8 mouse cellular contexts compared by ENCODE assay signal in the genomic region with DNA sequence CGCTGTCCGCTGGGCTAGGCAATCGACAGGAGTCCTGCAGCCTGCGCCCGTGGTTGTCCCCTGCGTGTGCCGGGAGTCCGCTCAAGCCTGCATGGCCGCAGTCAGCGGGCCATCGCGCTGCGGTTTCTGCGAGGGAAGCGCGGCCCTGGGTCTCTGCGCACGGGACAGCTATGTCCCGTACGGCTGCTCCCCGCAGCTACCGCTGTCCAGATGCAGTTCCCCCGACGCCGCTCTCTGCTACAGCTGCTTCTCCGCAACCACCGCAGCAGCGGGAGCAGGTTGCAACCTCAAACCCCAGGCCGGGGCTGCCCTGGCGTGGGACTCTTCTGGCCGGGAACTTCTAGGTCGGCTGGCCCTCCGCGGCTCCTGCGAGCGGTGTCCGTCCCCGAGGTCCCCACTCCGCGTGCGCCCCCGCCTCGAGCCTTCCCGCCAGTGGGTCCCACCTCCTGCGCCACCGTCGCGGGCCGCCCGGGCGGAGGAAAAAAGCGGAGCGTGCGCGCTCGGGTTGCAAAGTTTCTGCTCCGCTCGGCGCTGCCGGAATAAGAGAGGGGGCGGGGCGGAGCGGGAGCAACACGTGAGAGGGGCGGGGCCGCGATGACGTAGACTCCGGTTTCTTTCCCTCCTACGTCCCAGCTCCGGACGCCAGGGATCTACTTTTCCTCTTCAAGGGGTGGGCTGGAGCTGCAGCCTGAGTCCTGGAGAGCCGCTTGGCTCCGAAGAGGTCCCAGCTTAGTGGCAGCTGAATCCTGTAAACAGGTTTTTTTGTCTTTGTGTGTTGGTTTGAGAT. TPM values are rescaled to one million over a fixed set of nuclear protein-coding genes. Genes with fewer than 3 reads are reported as not detected.
DNase-seq lines count a peak whose midpoint lies in the region; ATAC-seq lines count a peak whose summit lies in the region.

Cnksr3 (minus strand) TSS at position 542 of the 787 bp plus-strand sequence.

- peak; percentile 96 for DNase-seq in CD4-positive, CD25-positive, alpha-beta regulatory T cell, adult 2 months (ENCODE audit: low read depth, low spot score)
- peak; percentile 86 for DNase-seq in c-Kit-positive CD71-negative TER-119-negative erythroid progenitor cells, embryonic 14.5 days (ENCODE audit: low read depth)
- peak; percentile 94 for DNase-seq in forebrain, embryonic 10.5 days (ENCODE audit: extremely low spot score, low spot score)
- DNase-seq in kidney, postnatal 14 days: peak; percentile 99
- DNase-seq in naive thymus-derived CD4-positive, alpha-beta T cell, adult 2 months (ENCODE audit: low read depth): peak; percentile 93
- DNase-seq in splenic B cell, adult 2 months (ENCODE audit: low read depth, low spot score): peak; percentile 90

- H3K27ac ChIP-seq in forebrain, embryonic 10.5 days: peak within 1 kb of the TSS; percentile 91
- peak within 1 kb of the TSS; percentile 95 for H3K27ac ChIP-seq in heart, embryonic 15.5 days
- peak within 1 kb of the TSS; percentile 80 for H3K27ac ChIP-seq in liver, embryonic 12.5 days

- H3K27me3 ChIP-seq in forebrain, embryonic 10.5 days (ENCODE audit: poor library complexity, severe bottlenecking): no peaks in the 10 kb centered on the region
- no peaks in the 10 kb centered on the region for H3K27me3 ChIP-seq in heart, embryonic 15.5 days
- H3K27me3 ChIP-seq in liver, embryonic 12.5 days (replicated peaks): no peaks in the 10 kb centered on the region
- H3K27me3 ChIP-seq in splenic B cell, adult 2 months (ENCODE audit: control insufficient read depth, insufficient read depth, low read length, poor library complexity, severe bottlenecking): no peaks in the 10 kb centered on the region

- H3K4me2 ChIP-seq in heart, embryonic 15.5 days: peak within 1 kb of the TSS; percentile 82
- peak within 1 kb of the TSS; percentile 98 for H3K4me2 ChIP-seq in liver, embryonic 12.5 days

- no peaks in the 10 kb centered on the region for H3K9me3 ChIP-seq in forebrain, embryonic 10.5 days
- no peaks in the 10 kb centered on the region for H3K9me3 ChIP-seq in heart, embryonic 15.5 days (replicated peaks)
- H3K9me3 ChIP-seq in liver, embryonic 12.5 days (replicated peaks): no peaks in the 10 kb centered on the region

- H3K4me3 ChIP-seq in forebrain, embryonic 10.5 days: peak within 1 kb of the TSS; percentile 77
- peak within 1 kb of the TSS; percentile 87 for H3K4me3 ChIP-seq in heart, embryonic 15.5 days
- H3K4me3 ChIP-seq in liver, embryonic 12.5 days: peak within 1 kb of the TSS; percentile 76

- no peaks in the 10 kb centered on the region; the same call in 1 of the 2 replicates for H3K36me3 ChIP-seq in forebrain, embryonic 10.5 days (replicated peaks)
- no peaks in the 10 kb centered on the region for H3K36me3 ChIP-seq in heart, embryonic 15.5 days
- no peaks in the 10 kb centered on the region for H3K36me3 ChIP-seq in liver, embryonic 12.5 days
- no peaks in the 10 kb centered on the region for H3K36me3 ChIP-seq in splenic B cell, adult 2 months (ENCODE audit: control insufficient read depth, insufficient read depth, low read length, poor library complexity, severe bottlenecking)

- under 1% methylated on average over 74 of the region's 74 CpGs for WGBS in forebrain, embryonic 10.5 days
- WGBS in heart, embryonic 15.5 days: under 1% methylated on average over 73 of the region's 74 CpGs
- WGBS in liver, embryonic 12.5 days (ENCODE audit: insufficient replicate concordance): under 1% methylated on average over 74 of the region's 74 CpGs

- H3K4me1 ChIP-seq in forebrain, embryonic 10.5 days: peaks cover 40% of the 10 kb centered on the region
- H3K4me1 ChIP-seq in heart, embryonic 15.5 days (replicated peaks): peaks cover 40% of the 10 kb centered on the region
- peaks cover 62% of the 10 kb centered on the region for H3K4me1 ChIP-seq in liver, embryonic 12.5 days

- peak; percentile 89 for ATAC-seq in heart, embryonic 15.5 days (replicated peaks; ENCODE audit: insufficient number of reproducible peaks, insufficient read depth, low FRiP score, low read depth)
- peak; percentile 78 for ATAC-seq in liver, embryonic 12.5 days

- peak within 1 kb of the TSS; percentile 84 for H3K9ac ChIP-seq in heart, embryonic 15.5 days
- peak within 1 kb of the TSS; percentile 78 for H3K9ac ChIP-seq in liver, embryonic 12.5 days

RNA-seq across cellular contexts. Expression of gene Cnksr3, which starts in this region (rescaled TPM):
- polyA plus RNA-seq in forebrain, embryonic 10.5 days (2016; fragmentation: Nextera tagmentation; extraction: Ambion mirVana): 9.3 and 9.5 TPM in 2 replicates
- polyA plus RNA-seq in heart, embryonic 15.5 days (2015; fragmentation: Nextera tagmentation; extraction: Ambion mirVana): 7.1 and 9.0 TPM in 2 replicates
- polyA plus RNA-seq in liver, embryonic 12.5 days (2016; fragmentation: Nextera tagmentation; extraction: Ambion mirVana): 4.8 and 5.3 TPM in 2 replicates

Comparison
In these comparisons a context has a peak if more than half of its experiments do, and no peak if none do; other contexts are left out.
1. Peak in every context shown above with its lines: DNase-seq, ATAC-seq, H3K4me3 ChIP-seq and H3K27ac ChIP-seq.